Mouse (Mus musculus): ENCODE results near the gene Mindy4. TPM values are rescaled to one million over a fixed set of nuclear protein-coding genes. Genes with fewer than 3 reads are reported as not detected.

Gene Mindy4
- polyA plus RNA-seq, 1 experiment from 2014 or later, result 14.4 TPM

DNA sequence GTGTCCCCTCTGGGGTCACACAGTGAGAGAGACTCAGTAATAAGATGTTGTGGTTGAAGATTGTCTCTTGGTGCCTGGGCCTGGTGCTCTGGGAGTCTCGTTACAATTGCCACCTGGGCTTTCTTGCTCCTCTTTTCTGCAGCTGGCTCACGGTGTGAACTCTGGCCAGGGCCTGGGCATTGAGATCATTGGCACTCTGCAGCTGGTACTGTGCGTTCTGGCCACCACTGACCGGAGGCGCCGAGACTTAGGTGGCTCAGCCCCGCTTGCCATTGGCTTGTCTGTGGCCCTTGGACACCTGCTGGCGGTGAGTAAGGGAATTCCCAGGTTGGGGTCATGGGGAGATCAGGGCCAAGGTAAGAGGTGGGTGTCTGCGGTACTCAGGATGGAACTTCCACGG lies 142.1 kb downstream of the Mindy4 start:
- no peak for ATAC-seq

DNA sequence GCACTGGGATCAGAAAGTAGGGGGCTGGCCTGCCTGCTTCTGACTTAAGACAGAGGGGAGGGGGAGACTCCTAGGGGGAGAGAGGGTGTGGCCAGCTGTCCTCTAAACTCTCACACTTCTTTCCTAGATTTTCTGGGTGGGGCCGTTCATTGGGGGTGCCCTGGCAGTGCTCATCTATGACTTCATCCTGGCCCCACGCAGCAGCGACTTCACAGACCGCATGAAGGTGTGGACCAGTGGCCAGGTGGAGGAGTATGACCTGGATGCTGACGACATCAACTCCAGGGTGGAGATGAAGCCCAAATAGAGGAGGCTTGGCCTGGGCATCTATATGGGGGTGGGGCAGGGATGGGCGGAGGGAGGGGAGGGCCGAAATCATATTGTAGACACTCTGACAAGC lies 143.3 kb downstream of the Mindy4 start:
- ATAC-seq, result no peak
- Histone ChIP-seq H3K9me3 (ENCODE audit: control insufficient read depth, low read length) (peaks cover 4% of the 10 kb centered on the region; the same call in 1 of the 2 replicates), H3K4me1 (replicated peaks; ENCODE audit: control insufficient read depth, insufficient read depth, low read length) (no peaks in the 10 kb centered on the region), H3K4me3 (replicated peaks; ENCODE audit: low read length) (no peak overlapping the region), H3K36me3 (ENCODE audit: control insufficient read depth, insufficient read depth) (no peaks in the 10 kb centered on the region), H3K4me2 (ENCODE audit: low read length) (no peak overlapping the region), H3K27ac (ENCODE audit: low read length) (no peak overlapping the region), H3K27me3 (replicated peaks; ENCODE audit: control insufficient read depth, insufficient read depth, low read length) (no peaks in the 10 kb centered on the region), H3K9ac (replicated peaks; ENCODE audit: low read depth, low read length) (no peak overlapping the region)
- WGBS, result 85% methylated on average over 7 of the region's 7 CpGs

More for the DNA sequence above, 142.1 kb downstream of the Mindy4 start:
- Histone ChIP-seq H3K27me3 (replicated peaks; ENCODE audit: control insufficient read depth, insufficient read depth, low read length) (no peaks in the 10 kb centered on the region), H3K4me3 (replicated peaks; ENCODE audit: low read length) (no peak overlapping the region), H3K36me3 (ENCODE audit: control insufficient read depth, insufficient read depth) (no peaks in the 10 kb centered on the region), H3K4me1 (replicated peaks; ENCODE audit: control insufficient read depth, insufficient read depth, low read length) (no peaks in the 10 kb centered on the region), H3K9ac (replicated peaks; ENCODE audit: low read depth, low read length) (no peak overlapping the region), H3K27ac (ENCODE audit: low read length) (no peak overlapping the region), H3K4me2 (ENCODE audit: low read length) (no peak overlapping the region), H3K9me3 (ENCODE audit: control insufficient read depth, low read length) (peaks cover 4% of the 10 kb centered on the region; the same call in 1 of the 2 replicates)
- 89% methylated on average over 10 of the region's 10 CpGs for WGBS

DNA sequence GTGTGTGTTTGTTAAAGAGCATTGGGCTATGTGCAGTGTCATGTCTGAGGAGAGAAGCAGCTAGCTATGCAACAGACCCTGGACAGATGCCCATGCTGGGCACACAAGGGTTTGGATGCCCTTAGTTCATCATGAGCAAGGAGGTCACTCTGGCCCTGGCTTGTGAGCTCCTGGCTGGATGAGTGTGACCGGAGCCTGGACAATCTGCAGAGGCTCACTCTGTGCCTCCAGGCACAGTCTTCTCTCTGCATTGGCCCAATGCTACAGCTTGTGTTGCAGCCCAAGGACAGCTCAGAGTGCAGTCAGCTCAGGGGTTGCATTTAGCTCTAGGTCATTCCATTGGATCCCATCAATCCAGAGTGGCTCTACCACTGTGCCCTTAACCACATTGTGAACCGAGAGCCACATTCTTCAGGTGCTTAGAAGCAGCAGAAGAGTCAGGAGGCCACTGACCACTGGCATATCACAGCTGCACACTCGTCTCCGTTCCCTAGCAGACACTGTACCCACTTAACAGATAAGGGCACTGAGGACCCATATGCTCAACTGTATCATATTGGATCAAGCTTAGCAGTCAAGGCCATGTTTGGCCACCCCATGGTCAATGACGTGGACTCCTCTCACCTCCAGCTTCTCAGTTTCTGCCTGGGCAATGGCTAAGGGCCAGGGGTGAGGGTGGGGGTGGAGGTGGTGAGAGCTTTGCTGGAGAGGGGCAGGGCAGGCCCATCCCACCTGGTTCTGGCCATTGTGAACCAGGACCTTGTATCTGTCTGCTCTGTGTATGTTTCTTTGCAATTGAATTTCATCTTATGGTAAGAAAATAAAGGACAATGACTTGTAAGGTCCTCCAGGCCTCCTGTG lies 144.8 kb downstream of the Mindy4 start:
- Histone ChIP-seq H3K27ac (ENCODE audit: low read length) (no peak overlapping the region), H3K9me3 (ENCODE audit: control insufficient read depth, low read length) (peaks cover 4% of the 10 kb centered on the region; the same call in 1 of the 2 replicates), H3K4me1 (replicated peaks; ENCODE audit: control insufficient read depth, insufficient read depth, low read length) (no peaks in the 10 kb centered on the region), H3K9ac (replicated peaks; ENCODE audit: low read depth, low read length) (no peak overlapping the region), H3K4me3 (replicated peaks; ENCODE audit: low read length) (no peak overlapping the region), H3K4me2 (ENCODE audit: low read length) (no peak overlapping the region), H3K27me3 (replicated peaks; ENCODE audit: control insufficient read depth, insufficient read depth, low read length) (no peaks in the 10 kb centered on the region), H3K36me3 (ENCODE audit: control insufficient read depth, insufficient read depth) (no peaks in the 10 kb centered on the region)
- 93% methylated on average over 5 of the region's 5 CpGs for WGBS
- ATAC-seq, result no peak

DNA sequence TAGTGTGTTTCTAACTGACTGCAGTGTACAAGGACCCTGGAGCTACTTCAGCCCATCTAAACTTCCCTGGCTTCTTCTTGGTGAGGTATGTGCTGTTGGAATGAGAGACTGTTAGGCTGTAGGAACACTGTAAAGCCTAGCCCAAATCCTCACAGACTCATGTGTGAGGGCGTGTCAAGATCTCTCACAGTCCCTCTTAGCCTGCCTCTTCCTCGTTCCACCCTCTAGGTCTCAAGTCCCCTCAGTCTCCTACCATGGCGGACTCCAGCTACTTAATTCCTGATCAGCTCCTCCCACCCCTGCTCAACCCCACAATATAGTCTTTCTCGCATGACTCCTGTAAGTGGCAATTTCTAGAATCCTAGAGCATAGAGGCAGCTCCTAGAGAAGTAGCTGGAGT lies 146.0 kb downstream of the Mindy4 start:
- no peak overlapping the region for H3K9ac ChIP-seq (replicated peaks; ENCODE audit: low read depth, low read length)
- H3K27ac ChIP-seq (ENCODE audit: low read length), result no peak overlapping the region
- H3K4me2 ChIP-seq (ENCODE audit: low read length), result no peak overlapping the region
- no peaks in the 10 kb centered on the region for H3K4me1 ChIP-seq (replicated peaks; ENCODE audit: control insufficient read depth, insufficient read depth, low read length)
- no peaks in the 10 kb centered on the region for H3K36me3 ChIP-seq (ENCODE audit: control insufficient read depth, insufficient read depth)
- no peak for ATAC-seq
- peaks cover 4% of the 10 kb centered on the region; the same call in 1 of the 2 replicates for H3K9me3 ChIP-seq (ENCODE audit: control insufficient read depth, low read length)
- no peaks in the 10 kb centered on the region for H3K27me3 ChIP-seq (replicated peaks; ENCODE audit: control insufficient read depth, insufficient read depth, low read length)
- H3K4me3 ChIP-seq (replicated peaks; ENCODE audit: low read length), result no peak overlapping the region
- 90% methylated on average over 4 of the region's 4 CpGs for WGBS

DNA sequence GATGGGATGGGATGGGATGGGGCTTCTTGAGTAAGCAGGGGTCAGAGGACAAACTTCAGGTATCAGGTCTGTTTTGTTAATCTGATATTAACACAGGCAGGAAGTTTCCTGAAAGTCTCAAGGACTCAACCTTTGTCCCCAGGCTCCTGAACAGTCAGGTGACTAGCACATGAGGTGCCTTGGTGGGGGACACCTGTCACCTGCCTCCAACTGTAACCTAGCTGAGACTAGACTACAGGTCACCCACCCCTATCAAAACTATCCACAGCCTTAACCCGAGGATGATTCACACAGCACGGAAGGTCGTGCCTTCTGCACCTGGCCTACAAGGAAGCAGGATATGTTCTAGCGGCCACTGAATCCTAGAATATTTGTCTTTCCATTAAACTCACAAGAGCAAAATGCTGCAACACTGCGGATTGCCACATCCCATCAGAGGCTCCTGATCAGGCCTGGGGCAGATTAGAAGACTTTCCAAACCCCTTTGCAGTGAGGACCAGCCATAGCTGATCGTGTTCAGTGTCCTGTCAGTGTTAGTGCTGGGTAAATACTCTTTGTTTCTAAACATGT lies 147.3 kb downstream of the Mindy4 start:
- 93% methylated on average over 6 of the region's 6 CpGs for WGBS
- peaks cover 4% of the 10 kb centered on the region; the same call in 1 of the 2 replicates for H3K9me3 ChIP-seq (ENCODE audit: control insufficient read depth, low read length)
- no peak overlapping the region for H3K4me2 ChIP-seq (ENCODE audit: low read length)
- no peak overlapping the region for H3K9ac ChIP-seq (replicated peaks; ENCODE audit: low read depth, low read length)
- ATAC-seq, result no peak
- H3K4me1 ChIP-seq (replicated peaks; ENCODE audit: control insufficient read depth, insufficient read depth, low read length), result no peaks in the 10 kb centered on the region
- H3K27ac ChIP-seq (ENCODE audit: low read length), result no peak overlapping the region
- no peaks in the 10 kb centered on the region for H3K27me3 ChIP-seq (replicated peaks; ENCODE audit: control insufficient read depth, insufficient read depth, low read length)
- no peak overlapping the region for H3K4me3 ChIP-seq (replicated peaks; ENCODE audit: low read length)
- no peaks in the 10 kb centered on the region for H3K36me3 ChIP-seq (ENCODE audit: control insufficient read depth, insufficient read depth)

DNA sequence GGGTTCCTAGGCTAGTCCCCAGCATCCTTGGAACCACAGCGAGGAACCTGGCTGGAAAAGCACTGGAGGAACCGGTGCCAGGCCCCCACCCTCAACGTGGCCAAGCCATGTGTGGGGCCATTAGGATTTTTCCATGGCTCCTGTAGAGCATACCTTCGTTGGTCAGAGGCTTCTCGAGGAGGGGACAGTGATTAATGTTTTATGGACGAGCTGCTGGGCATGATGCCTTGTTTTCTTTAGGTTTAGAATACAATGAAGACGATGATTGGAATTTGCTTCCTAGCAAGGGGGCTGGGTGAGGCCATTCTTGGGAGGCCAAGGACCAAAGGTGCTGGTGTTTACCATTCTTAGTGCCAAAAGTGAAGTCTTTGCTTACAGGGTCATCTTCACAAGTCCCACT lies 148.5 kb downstream of the Mindy4 start:
- peaks cover 4% of the 10 kb centered on the region; the same call in 1 of the 2 replicates for H3K9me3 ChIP-seq (ENCODE audit: control insufficient read depth, low read length)
- no peak overlapping the region for H3K9ac ChIP-seq (replicated peaks; ENCODE audit: low read depth, low read length)
- no peaks in the 10 kb centered on the region for H3K4me1 ChIP-seq (replicated peaks; ENCODE audit: control insufficient read depth, insufficient read depth, low read length)
- no peak overlapping the region for H3K27ac ChIP-seq (ENCODE audit: low read length)
- no peak overlapping the region for H3K4me2 ChIP-seq (ENCODE audit: low read length)
- no peaks in the 10 kb centered on the region for H3K27me3 ChIP-seq (replicated peaks; ENCODE audit: control insufficient read depth, insufficient read depth, low read length)
- no peak for ATAC-seq
- H3K4me3 ChIP-seq (replicated peaks; ENCODE audit: low read length), result no peak overlapping the region
- no peaks in the 10 kb centered on the region for H3K36me3 ChIP-seq (ENCODE audit: control insufficient read depth, insufficient read depth)
- WGBS, result 82% methylated on average over 7 of the region's 7 CpGs

DNA sequence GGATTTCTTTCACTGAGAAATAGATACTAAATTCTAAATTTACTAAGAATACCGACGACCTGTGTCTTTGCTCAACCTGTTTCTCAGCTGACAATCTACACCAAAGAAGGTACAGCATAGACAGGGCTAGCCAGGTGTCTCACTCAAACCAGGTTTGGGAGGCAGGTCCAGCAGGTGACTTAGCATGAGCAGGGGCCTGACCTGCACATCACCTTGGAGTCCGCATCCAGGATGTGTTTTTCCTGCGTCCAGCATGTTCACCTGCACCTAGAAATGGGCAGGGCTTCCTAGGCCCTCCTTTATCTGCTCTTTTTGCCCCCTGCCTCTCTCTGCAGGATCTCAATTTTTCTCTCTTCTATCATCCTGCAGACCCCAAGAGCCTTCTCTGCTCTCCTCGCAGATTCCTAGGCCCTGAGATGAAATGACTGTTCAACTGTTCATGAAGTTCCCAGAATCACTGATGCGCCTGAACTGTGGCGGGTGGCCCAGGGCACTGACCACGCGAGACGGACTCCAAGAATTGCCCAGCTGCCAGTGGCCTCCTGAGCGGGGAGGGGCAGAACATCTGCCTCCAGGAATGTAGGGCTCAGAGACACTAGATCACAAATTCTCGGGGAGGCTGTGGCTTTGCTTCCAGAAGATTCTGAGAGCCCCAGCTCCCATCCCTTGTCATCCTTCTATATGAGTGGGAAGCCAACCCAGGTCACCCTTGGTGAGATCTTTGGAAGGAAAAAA lies 150.7 kb downstream of the Mindy4 start:
- no peaks in the 10 kb centered on the region for H3K36me3 ChIP-seq (ENCODE audit: control insufficient read depth, insufficient read depth)

DNA sequence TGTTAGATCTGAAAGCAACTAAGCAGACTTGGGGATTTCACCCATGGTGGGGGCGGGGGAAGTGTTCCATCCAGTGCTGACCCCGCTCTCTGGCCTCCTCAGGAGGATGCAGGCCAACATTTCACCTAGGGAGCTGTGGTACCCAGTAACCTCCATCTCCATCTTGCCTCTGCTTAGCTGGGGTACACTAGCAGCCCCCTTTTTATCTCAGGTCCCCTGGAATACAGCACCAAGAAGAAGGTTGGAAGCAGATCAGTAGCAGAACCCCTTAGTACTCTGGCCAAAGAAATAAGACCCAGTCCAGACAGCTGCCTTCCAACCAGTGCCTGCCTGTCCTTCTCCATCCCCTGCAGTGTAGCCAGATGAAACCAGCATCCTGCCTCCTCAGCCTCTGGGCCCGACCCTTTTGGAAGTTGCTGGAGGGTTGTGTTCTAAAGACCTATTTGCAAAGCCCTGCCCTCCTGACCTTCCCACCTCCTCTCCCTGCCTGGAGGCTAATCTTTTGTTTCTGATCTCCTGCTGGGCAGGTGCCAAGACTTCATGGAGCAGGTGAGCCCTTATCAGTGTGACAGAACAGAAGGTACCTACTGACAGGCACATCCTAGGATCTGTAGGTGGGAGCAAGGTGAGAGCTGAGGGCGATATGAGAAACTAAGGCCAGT lies 151.4 kb downstream of the Mindy4 start:
- 71% methylated on average over 4 of the region's 4 CpGs for WGBS
- ATAC-seq, result no peak
- H3K4me1 ChIP-seq (replicated peaks; ENCODE audit: control insufficient read depth, insufficient read depth, low read length), result no peaks in the 10 kb centered on the region

More for the DNA sequence above, 150.7 kb downstream of the Mindy4 start:
- Histone ChIP-seq H3K9ac (replicated peaks; ENCODE audit: low read depth, low read length) (no peak overlapping the region), H3K27me3 (replicated peaks; ENCODE audit: control insufficient read depth, insufficient read depth, low read length) (no peaks in the 10 kb centered on the region), H3K4me1 (replicated peaks; ENCODE audit: control insufficient read depth, insufficient read depth, low read length) (no peaks in the 10 kb centered on the region), H3K4me3 (replicated peaks; ENCODE audit: low read length) (no peak overlapping the region), H3K4me2 (ENCODE audit: low read length) (no peak overlapping the region), H3K9me3 (ENCODE audit: control insufficient read depth, low read length) (peaks cover 4% of the 10 kb centered on the region; the same call in 1 of the 2 replicates), H3K27ac (ENCODE audit: low read length) (no peak overlapping the region)
- ATAC-seq, result no peak
- 83% methylated on average over 12 of the region's 12 CpGs for WGBS

DNA sequence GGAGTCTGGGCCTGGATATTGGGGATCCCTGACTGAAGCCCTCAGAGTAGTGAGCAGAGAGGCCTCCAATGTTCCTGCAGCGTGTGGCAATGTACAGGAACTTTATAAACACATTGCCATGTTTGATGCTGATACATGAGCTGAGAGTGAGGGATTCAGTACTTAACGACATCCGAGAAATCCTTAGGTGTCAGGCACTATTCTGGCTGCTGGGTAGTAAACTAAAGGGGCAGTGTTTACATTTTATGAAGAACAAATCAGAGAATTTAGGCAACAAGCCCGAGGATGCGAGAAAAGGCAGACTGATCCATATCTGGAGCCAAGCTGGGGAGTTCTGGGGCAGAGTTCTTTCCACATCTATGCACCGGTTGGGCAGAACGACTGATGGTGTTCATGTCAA lies 152.4 kb downstream of the Mindy4 start:
- no peak overlapping the region for H3K4me3 ChIP-seq (replicated peaks; ENCODE audit: low read length)
- H3K36me3 ChIP-seq (ENCODE audit: control insufficient read depth, insufficient read depth), result no peaks in the 10 kb centered on the region
- H3K9me3 ChIP-seq (ENCODE audit: control insufficient read depth, low read length), result no peaks in the 10 kb centered on the region
- no peaks in the 10 kb centered on the region for H3K27me3 ChIP-seq (replicated peaks; ENCODE audit: control insufficient read depth, insufficient read depth, low read length)
- 76% methylated on average over 7 of the region's 7 CpGs for WGBS
- no peak overlapping the region for H3K9ac ChIP-seq (replicated peaks; ENCODE audit: low read depth, low read length)
- no peak for ATAC-seq
- no peaks in the 10 kb centered on the region for H3K4me1 ChIP-seq (replicated peaks; ENCODE audit: control insufficient read depth, insufficient read depth, low read length)
- H3K4me2 ChIP-seq (ENCODE audit: low read length), result no peak overlapping the region
- H3K27ac ChIP-seq (ENCODE audit: low read length), result no peak overlapping the region

More for the DNA sequence above, 151.4 kb downstream of the Mindy4 start:
- H3K27me3 ChIP-seq (replicated peaks; ENCODE audit: control insufficient read depth, insufficient read depth, low read length), result no peaks in the 10 kb centered on the region
- no peaks in the 10 kb centered on the region for H3K36me3 ChIP-seq (ENCODE audit: control insufficient read depth, insufficient read depth)
- no peak overlapping the region for H3K4me2 ChIP-seq (ENCODE audit: low read length)
- no peak overlapping the region for H3K4me3 ChIP-seq (replicated peaks; ENCODE audit: low read length)
- H3K27ac ChIP-seq (ENCODE audit: low read length), result no peak overlapping the region
- H3K9me3 ChIP-seq (ENCODE audit: control insufficient read depth, low read length), result peaks cover 4% of the 10 kb centered on the region; the same call in 1 of the 2 replicates
- H3K9ac ChIP-seq (replicated peaks; ENCODE audit: low read depth, low read length), result no peak overlapping the region
